Mouse (Mus musculus): ENCODE measurements around the gene Slitrk3. TPM values are rescaled to one million over a fixed set of nuclear protein-coding genes. Genes with fewer than 3 reads are reported as not detected.
"Not testable (repeated sequence)": the region's sequence is repeated elsewhere in the genome, so short reads cannot be mapped to it uniquely, and the experiment has no call there.

The Slitrk3 gene
- not detected in 2 replicates for polyA plus RNA-seq (2012; rRNA removed)

DNA sequence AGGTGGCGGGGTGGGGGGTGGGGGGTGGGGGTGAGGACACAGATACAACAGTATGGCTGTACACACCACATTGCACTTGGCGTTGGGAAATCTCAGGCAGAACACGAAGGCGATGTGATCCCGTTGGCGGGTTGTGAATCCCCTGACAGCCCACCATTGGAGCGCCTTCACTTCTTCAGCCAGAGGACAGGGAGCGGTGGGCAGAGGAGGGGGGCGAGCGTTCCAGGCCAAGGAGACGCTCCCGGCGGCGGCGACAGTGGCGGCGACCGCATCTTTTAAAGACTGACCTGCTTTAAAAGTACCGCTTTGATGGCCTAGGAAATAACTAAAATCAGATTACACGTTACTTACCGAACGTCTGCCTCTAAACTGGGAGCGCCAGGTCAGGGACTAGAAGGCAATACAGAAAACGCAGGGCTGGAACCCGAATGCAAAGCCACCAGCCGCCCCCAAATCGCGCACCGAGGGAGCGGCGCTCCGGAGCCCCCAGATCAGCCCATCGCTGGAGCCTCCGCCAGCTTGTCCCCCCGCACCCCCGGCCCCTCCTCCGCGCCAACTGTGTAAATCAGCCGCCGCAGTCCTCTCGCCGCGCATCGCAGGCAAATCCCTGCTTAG, at the start of gene Slitrk3:
Gene Slitrk3 (minus strand): TSS at position 607 of the 615 bp plus-strand sequence.
- Histone ChIP-seq H3K27ac (ENCODE audit: insufficient read depth, low read depth, low read length) (no peak within 1 kb of the TSS), H3K27me3 (replicated peaks; ENCODE audit: control insufficient read depth, insufficient read depth, low read length) (peaks cover 3% of the 10 kb centered on the region), H3K36me3 (ENCODE audit: control insufficient read depth, insufficient read depth, low read length) (no peaks in the 10 kb centered on the region), H3K4me3 (ENCODE audit: insufficient read depth, low read depth, low read length) (no peak within 1 kb of the TSS), H3K4me1 (ENCODE audit: control insufficient read depth, insufficient read depth, low read length) (no peaks in the 10 kb centered on the region)
- 1% methylated on average over 44 of the region's 44 CpGs for WGBS
- TF ChIP-seq CTCF (conservative IDR thresholded peaks at IDR 0.05; ENCODE audit: insufficient read depth, insufficient read length, low read depth, low read length) (no peak), POLR2A (IDR thresholded peaks at IDR 0.05; ENCODE audit: low read depth, low read length) (no peak)
- no peak for DNase-seq

- 37% methylated on average over 2 of the region's 2 CpGs for WGBS
These were observed 36.8 kb upstream of the Slitrk3 start for GRCm38 (mm10) chr3:73094445-73094844.

DNA sequence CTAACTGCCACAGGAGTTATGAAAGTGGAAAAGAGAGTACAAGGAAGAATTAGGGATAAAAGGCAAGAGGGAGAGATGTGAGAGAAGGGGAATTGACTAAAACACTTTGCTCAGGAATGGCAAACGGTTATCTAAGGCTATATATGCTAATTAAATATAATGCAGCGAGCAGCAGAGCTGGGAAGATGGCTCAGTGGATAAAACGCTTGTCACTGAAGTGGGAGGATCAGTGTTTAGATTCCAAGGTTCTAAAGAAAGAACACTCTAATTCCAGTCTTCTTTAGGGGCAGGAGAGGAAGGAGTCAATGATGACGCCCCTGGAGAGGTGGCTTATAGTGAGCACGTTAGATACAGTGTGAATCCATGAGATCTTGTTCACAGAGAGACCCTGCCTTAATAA, 27.0 kb upstream of the Slitrk3 start:
- Histone ChIP-seq H3K36me3 (ENCODE audit: control insufficient read depth, insufficient read depth, low read length) (no peaks in the 10 kb centered on the region), H3K4me3 (ENCODE audit: insufficient read depth, low read depth, low read length) (no peak overlapping the region), H3K27ac (ENCODE audit: insufficient read depth, low read depth, low read length) (no peak overlapping the region), H3K27me3 (replicated peaks; ENCODE audit: control insufficient read depth, insufficient read depth, low read length) (no peaks in the 10 kb centered on the region), H3K4me1 (ENCODE audit: control insufficient read depth, insufficient read depth, low read length) (no peaks in the 10 kb centered on the region)
- TF ChIP-seq POLR2A (IDR thresholded peaks at IDR 0.05; ENCODE audit: low read depth, low read length) (no peak), CTCF (conservative IDR thresholded peaks at IDR 0.05; ENCODE audit: insufficient read depth, insufficient read length, low read depth, low read length) (no peak)
- DNase-seq = no peak
- 63% methylated on average over 5 of the region's 5 CpGs for WGBS

More at GRCm38 (mm10) chr3:73094445-73094844, 36.8 kb upstream of the Slitrk3 start:
- not testable (repeated sequence) for H3K4me1 ChIP-seq (ENCODE audit: control insufficient read depth, insufficient read depth, low read length); H3K36me3 ChIP-seq (ENCODE audit: control insufficient read depth, insufficient read depth, low read length); H3K27ac ChIP-seq (ENCODE audit: insufficient read depth, low read depth, low read length); DNase-seq; H3K4me3 ChIP-seq (ENCODE audit: insufficient read depth, low read depth, low read length); H3K27me3 ChIP-seq (replicated peaks; ENCODE audit: control insufficient read depth, insufficient read depth, low read length)

- TF ChIP-seq POLR2A (IDR thresholded peaks at IDR 0.05; ENCODE audit: low read depth, low read length) (no peak), CTCF (conservative IDR thresholded peaks at IDR 0.05; ENCODE audit: insufficient read depth, insufficient read length, low read depth, low read length) (peak; percentile 72)
- WGBS = 12% methylated on average over 20 of the region's 20 CpGs
- H3K4me3 ChIP-seq (ENCODE audit: insufficient read depth, low read depth, low read length) = no peak overlapping the region
These were observed 8.5 kb upstream of the Slitrk3 start for GRCm38 (mm10) chr3:73065823-73066755.

GRCm38 (mm10) chr3:73058190-73058589, 587 bp upstream of the Slitrk3 start:
- peaks cover 3% of the 10 kb centered on the region for H3K27me3 ChIP-seq (replicated peaks; ENCODE audit: control insufficient read depth, insufficient read depth, low read length)
- WGBS = 13% methylated on average over 4 of the region's 4 CpGs
- no peaks in the 10 kb centered on the region for H3K36me3 ChIP-seq (ENCODE audit: control insufficient read depth, insufficient read depth, low read length)
- no peaks in the 10 kb centered on the region for H3K4me1 ChIP-seq (ENCODE audit: control insufficient read depth, insufficient read depth, low read length)
- TF ChIP-seq POLR2A (IDR thresholded peaks at IDR 0.05; ENCODE audit: low read depth, low read length) (no peak), CTCF (conservative IDR thresholded peaks at IDR 0.05; ENCODE audit: insufficient read depth, insufficient read length, low read depth, low read length) (no peak)
- no peak overlapping the region for H3K27ac ChIP-seq (ENCODE audit: insufficient read depth, low read depth, low read length)
- no peak overlapping the region for H3K4me3 ChIP-seq (ENCODE audit: insufficient read depth, low read depth, low read length)
- DNase-seq = no peak

More at GRCm38 (mm10) chr3:73065823-73066755, 8.5 kb upstream of the Slitrk3 start:
- peak; percentile 54 for DNase-seq
- no peaks in the 10 kb centered on the region for H3K27me3 ChIP-seq (replicated peaks; ENCODE audit: control insufficient read depth, insufficient read depth, low read length)
- no peaks in the 10 kb centered on the region for H3K4me1 ChIP-seq (ENCODE audit: control insufficient read depth, insufficient read depth, low read length)
- H3K27ac ChIP-seq (ENCODE audit: insufficient read depth, low read depth, low read length) = no peak overlapping the region
- no peaks in the 10 kb centered on the region for H3K36me3 ChIP-seq (ENCODE audit: control insufficient read depth, insufficient read depth, low read length)

- no peak for TF ChIP-seq POLR2A (IDR thresholded peaks at IDR 0.05; ENCODE audit: low read depth, low read length)
- no peak overlapping the region for H3K4me3 ChIP-seq (ENCODE audit: insufficient read depth, low read depth, low read length)
- DNase-seq = no peak
- no peaks in the 10 kb centered on the region for H3K4me1 ChIP-seq (ENCODE audit: control insufficient read depth, insufficient read depth, low read length)
- peaks cover 3% of the 10 kb centered on the region for H3K27me3 ChIP-seq (replicated peaks; ENCODE audit: control insufficient read depth, insufficient read depth, low read length)
- no peaks in the 10 kb centered on the region for H3K36me3 ChIP-seq (ENCODE audit: control insufficient read depth, insufficient read depth, low read length)
- WGBS = 1% methylated on average over 32 of the region's 32 CpGs
- no peak overlapping the region for H3K27ac ChIP-seq (ENCODE audit: insufficient read depth, low read depth, low read length)
These were observed 959 bp downstream of the Slitrk3 start for GRCm38 (mm10) chr3:73056492-73057196.

- DNase-seq = no peak
- Histone ChIP-seq H3K27me3 (replicated peaks; ENCODE audit: control insufficient read depth, insufficient read depth, low read length) (peaks cover 3% of the 10 kb centered on the region), H3K4me3 (ENCODE audit: insufficient read depth, low read depth, low read length) (no peak overlapping the region), H3K4me1 (ENCODE audit: control insufficient read depth, insufficient read depth, low read length) (no peaks in the 10 kb centered on the region), H3K27ac (ENCODE audit: insufficient read depth, low read depth, low read length) (no peak overlapping the region), H3K36me3 (ENCODE audit: control insufficient read depth, insufficient read depth, low read length) (no peaks in the 10 kb centered on the region)
- WGBS = 32% methylated on average over 5 of the region's 5 CpGs
- no peak for TF ChIP-seq CTCF (conservative IDR thresholded peaks at IDR 0.05; ENCODE audit: insufficient read depth, insufficient read length, low read depth, low read length)
- no peak for TF ChIP-seq POLR2A (IDR thresholded peaks at IDR 0.05; ENCODE audit: low read depth, low read length)
These were observed 1.6 kb downstream of the Slitrk3 start for GRCm38 (mm10) chr3:73056044-73056438.
